Mouse (Mus musculus) gastrocnemius, adult 2 months (tissue): Measurements from ENCODE around the gene Zzef1. TPM values are rescaled to one million over a fixed set of nuclear protein-coding genes. Genes with fewer than 3 reads are reported as not detected.
A peak's percentile ranks its signal among the peaks of the same experiment; 100 is the strongest.
"Not testable (repeated sequence)": the region's sequence is repeated elsewhere in the genome, so short reads cannot be mapped to it uniquely, and the experiment has no call there.

Experiments
- DNase-seq: peaks from one replicate; pipeline ENCODE4 v3.0.0; 2022
- H3K27ac ChIP-seq: fragments of 200-600 bp; 2 replicates; pipeline ENCODE4 v1.8.1; 2022; ENCODE audit warnings: mild to moderate bottlenecking
- H3K4me3 ChIP-seq: fragments of 200-600 bp; 2 replicates; pipeline ENCODE4 v1.8.1; 2022; ENCODE audit warnings: mild to moderate bottlenecking, moderate library complexity
- CTCF ChIP-seq: fragments of 200-600 bp; IDR thresholded peaks from 2 replicates; pipeline ENCODE4 v1.8.1; 2022; ENCODE audit warnings: antibody characterized with exemption, mild to moderate bottlenecking, moderate library complexity
- intact Hi-C: fragments of 180-260 bp; cut with DNase I; formaldehyde crosslinking; loops from one replicate; pipeline ENCODE4 v1.15.1; 2025
- long read RNA-seq, 2 experiments: library from polyadenylated mRNA; stranded (forward); transcript quantifications; one replicate each; pipeline ENCODE4 v2.0.0; 2021
- total RNA-seq, 2 experiments: library from RNA; stranded (reverse); gene quantifications; 2 replicates each; pipeline ENCODE4 v1.2.3; 2021

Zzef1 gene
- 10 to 100 TPM; 12.8 to 13.3 TPM for total RNA-seq
- long read RNA-seq, experiment 1, partial matches to known transcripts, result 4 of 6 reads
- long read RNA-seq, experiment 1, other reads (novel, unspliced or antisense), result 2 of 6 reads
- long read RNA-seq, experiment 2, full-length matches to known transcripts, result 1 of 5 reads
- long read RNA-seq, experiment 2, partial matches to known transcripts, result 3 of 5 reads
- long read RNA-seq, experiment 2, other reads (novel, unspliced or antisense), result 1 of 5 reads

GRCm38 (mm10) chr11:72795455-72796295, at the start of gene Zzef1, which contains the start of gene Cyb5d2:
Zzef1 (plus strand) TSS chr11:72796226.
Cyb5d2 (minus strand) TSS chr11:72796142.
- Histone ChIP-seq H3K4me3 (peak within 1 kb of the TSS; percentile 77), H3K27ac (peak within 1 kb of the TSS; percentile 95)
- peak; percentile 96 for DNase-seq
- no peak for TF ChIP-seq CTCF
- intact Hi-C loops, result no loop called here

DNA sequence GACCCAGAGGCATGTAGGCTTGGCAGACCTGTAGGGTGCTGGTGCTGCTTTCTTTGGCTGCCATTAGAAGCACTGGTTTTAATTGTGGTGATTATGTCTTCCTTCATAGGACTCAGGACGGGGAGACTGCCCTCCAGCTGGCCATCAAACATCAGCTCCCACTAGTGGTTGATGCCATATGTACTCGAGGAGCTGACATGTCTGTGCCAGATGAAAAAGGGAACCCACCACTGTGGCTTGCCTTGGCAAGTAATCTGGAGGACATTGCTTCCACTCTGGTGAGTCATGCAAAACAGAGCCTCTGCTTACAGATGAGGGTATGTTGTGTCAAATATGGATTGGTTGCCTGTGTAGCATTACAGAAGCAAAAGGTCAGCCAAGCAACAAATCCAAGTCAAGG, 44.1 kb upstream of the Zzef1 start:
- DNase-seq, result peak; percentile 44
- Histone ChIP-seq H3K27ac (peak overlapping the region; percentile 70), H3K4me3 (no peak overlapping the region)
- peak; percentile 51 for TF ChIP-seq CTCF
- intact Hi-C loops, result no loop called here

- H3K27ac ChIP-seq, result no peak overlapping the region
- intact Hi-C loops, result no loop called here
- no peak for DNase-seq
- H3K4me3 ChIP-seq, result no peak overlapping the region
- TF ChIP-seq CTCF, result no peak
These were observed 37.7 kb upstream of the Zzef1 start for GRCm38 (mm10) chr11:72758316-72758715.

- Histone ChIP-seq H3K4me3 (no peak overlapping the region), H3K27ac (no peak overlapping the region)
- intact Hi-C loops, result no loop called here
- no peak for DNase-seq
- no peak for TF ChIP-seq CTCF
These were observed 36.4 kb upstream of the Zzef1 start for GRCm38 (mm10) chr11:72759581-72759980.

GRCm38 (mm10) chr11:72760781-72761180, 35.2 kb upstream of the Zzef1 start:
- DNase-seq, result no peak
- no peak overlapping the region for H3K4me3 ChIP-seq
- intact Hi-C loops, result no loop called here
- TF ChIP-seq CTCF, result no peak
- no peak overlapping the region for H3K27ac ChIP-seq

GRCm38 (mm10) chr11:72764270-72764669, 31.8 kb upstream of the Zzef1 start:
- no peak overlapping the region for H3K27ac ChIP-seq
- no peak overlapping the region for H3K4me3 ChIP-seq
- intact Hi-C loops, result no loop called here
- no peak for TF ChIP-seq CTCF
- no peak for DNase-seq

DNA sequence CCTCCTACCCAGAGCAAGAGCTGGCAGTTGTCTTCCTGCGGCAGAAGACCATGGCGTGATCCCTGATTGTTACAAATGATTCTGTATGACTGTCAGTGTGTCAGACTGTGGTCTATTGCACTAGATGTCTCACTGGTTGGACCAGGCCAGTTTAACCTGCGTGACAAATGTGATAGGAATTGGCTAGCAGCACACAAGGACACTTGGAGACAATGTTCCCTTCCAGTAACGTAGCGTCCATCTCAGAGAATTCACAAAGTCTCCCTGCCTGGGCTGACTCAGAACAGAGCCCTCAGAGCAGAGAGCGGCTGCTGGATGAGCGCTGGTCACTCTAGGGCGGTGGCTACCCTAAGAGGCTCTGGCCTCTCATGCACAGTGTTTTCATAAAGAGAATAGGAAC, 28.3 kb upstream of the Zzef1 start:
- no peak for TF ChIP-seq CTCF
- intact Hi-C loops, result no loop called here
- no peak for DNase-seq
- Histone ChIP-seq H3K27ac (no peak overlapping the region), H3K4me3 (no peak overlapping the region)

GRCm38 (mm10) chr11:72769061-72769460, 27.0 kb upstream of the Zzef1 start:
- no peak for TF ChIP-seq CTCF
- H3K27ac ChIP-seq, result no peak overlapping the region
- no peak for DNase-seq
- H3K4me3 ChIP-seq, result no peak overlapping the region
- intact Hi-C loops, result no loop called here

- no peak for DNase-seq
- intact Hi-C loops, result no loop called here
- Histone ChIP-seq H3K27ac (no peak overlapping the region), H3K4me3 (no peak overlapping the region)
- no peak for TF ChIP-seq CTCF
These were observed 25.7 kb upstream of the Zzef1 start for GRCm38 (mm10) chr11:72770324-72770723.

GRCm38 (mm10) chr11:72770816-72771215, 25.2 kb upstream of the Zzef1 start:
- no peak for DNase-seq
- no peak for TF ChIP-seq CTCF
- intact Hi-C loops, result no loop called here
- Histone ChIP-seq H3K27ac (no peak overlapping the region), H3K4me3 (no peak overlapping the region)

GRCm38 (mm10) chr11:72771461-72771860, 24.6 kb upstream of the Zzef1 start:
- no peak for TF ChIP-seq CTCF

DNA sequence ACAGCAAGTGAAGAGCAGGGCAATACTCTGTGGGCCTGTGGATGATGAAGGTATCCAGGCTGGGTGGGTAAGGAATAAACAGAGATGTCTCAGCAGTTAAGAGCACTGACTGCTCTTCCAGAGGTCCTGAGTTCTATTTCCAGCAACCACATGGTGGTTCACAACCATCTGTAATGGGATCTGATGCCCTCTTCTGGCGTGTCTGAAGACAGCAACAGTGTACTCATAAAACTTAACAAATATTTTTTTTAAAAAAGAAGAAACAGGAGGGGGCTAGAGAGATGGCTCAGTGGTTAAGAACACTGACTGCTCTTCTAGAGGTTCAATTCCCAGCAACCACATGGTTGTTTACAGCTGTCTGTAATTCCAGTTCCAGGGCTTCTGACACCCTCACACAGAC, 23.4 kb upstream of the Zzef1 start:
- DNase-seq, H3K27ac ChIP-seq, H3K4me3 ChIP-seq, intact Hi-C loops: not testable (repeated sequence)
- peak; percentile 33; the same call in 1 of the 2 replicates for TF ChIP-seq CTCF

More at GRCm38 (mm10) chr11:72771461-72771860, 24.6 kb upstream of the Zzef1 start:
- H3K4me3 ChIP-seq, result no peak overlapping the region
- no peak for DNase-seq
- intact Hi-C loops, result no loop called here
- no peak overlapping the region for H3K27ac ChIP-seq

GRCm38 (mm10) chr11:72778957-72779356, 17.1 kb upstream of the Zzef1 start:
- DNase-seq, result no peak
- intact Hi-C loops, result no loop called here
- TF ChIP-seq CTCF, result no peak
- Histone ChIP-seq H3K4me3 (no peak overlapping the region), H3K27ac (no peak overlapping the region)

GRCm38 (mm10) chr11:72782103-72782502, 13.9 kb upstream of the Zzef1 start:
- no peak overlapping the region for H3K27ac ChIP-seq
- TF ChIP-seq CTCF, result no peak
- intact Hi-C loops, result no loop called here
- no peak overlapping the region for H3K4me3 ChIP-seq
- no peak for DNase-seq
